Mouse (Mus musculus) right cerebral cortex, adult 2 months (tissue): ENCODE results near the gene Il22.
"Not testable (repeated sequence)": the region's sequence is repeated elsewhere in the genome, so short reads cannot be mapped to it uniquely, and the experiment has no call there.

Experiments
- DNase-seq, 2 experiments: peaks; one replicate each; pipeline ENCODE4 v3.0.0; 2021 to 2022; ENCODE audit warnings: low spot score in 2 of 2

Gene Il22

DNA sequence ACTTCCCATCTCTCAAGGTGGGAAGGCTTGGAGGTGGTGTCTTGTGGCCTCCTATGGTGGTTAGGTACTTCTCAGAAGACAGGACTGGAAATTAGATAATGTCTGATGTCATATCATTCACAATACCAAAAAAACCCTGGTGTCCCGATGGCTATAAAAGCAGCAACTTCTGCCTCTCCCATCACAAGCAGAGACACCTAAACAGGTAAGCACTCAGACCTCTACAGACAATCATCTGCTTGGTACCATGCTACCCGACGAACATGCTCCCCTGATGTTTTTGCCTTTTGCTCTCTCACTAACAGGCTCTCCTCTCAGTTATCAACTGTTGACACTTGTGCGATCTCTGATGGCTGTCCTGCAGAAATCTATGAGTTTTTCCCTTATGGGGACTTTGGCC, at the start of gene Il22:
Gene Il22 (plus strand): TSS at position 301 of the 400 bp plus-strand sequence.
- DNase-seq: no peak

- DNase-seq: no peak
These were observed 48.8 kb upstream of the Il22 start for GRCm38 (mm10) chr10:118155932-118156331.

- DNase-seq: peak; percentile 78 to 86
These were observed 43.6 kb upstream of the Il22 start for GRCm38 (mm10) chr10:118161131-118161530.

GRCm38 (mm10) chr10:118169212-118169611, 35.5 kb upstream of the Il22 start:
- no peak for DNase-seq

GRCm38 (mm10) chr10:118172416-118172815, 32.3 kb upstream of the Il22 start:
- DNase-seq: no peak

GRCm38 (mm10) chr10:118172876-118173275, 31.9 kb upstream of the Il22 start:
- no peak for DNase-seq

- not testable (repeated sequence) for DNase-seq
These were observed 29.2 kb upstream of the Il22 start for GRCm38 (mm10) chr10:118175542-118175941.

- no peak for DNase-seq
These were observed 26.0 kb upstream of the Il22 start for GRCm38 (mm10) chr10:118178735-118179151.

GRCm38 (mm10) chr10:118179265-118179664, 25.5 kb upstream of the Il22 start:
- no peak for DNase-seq

DNA sequence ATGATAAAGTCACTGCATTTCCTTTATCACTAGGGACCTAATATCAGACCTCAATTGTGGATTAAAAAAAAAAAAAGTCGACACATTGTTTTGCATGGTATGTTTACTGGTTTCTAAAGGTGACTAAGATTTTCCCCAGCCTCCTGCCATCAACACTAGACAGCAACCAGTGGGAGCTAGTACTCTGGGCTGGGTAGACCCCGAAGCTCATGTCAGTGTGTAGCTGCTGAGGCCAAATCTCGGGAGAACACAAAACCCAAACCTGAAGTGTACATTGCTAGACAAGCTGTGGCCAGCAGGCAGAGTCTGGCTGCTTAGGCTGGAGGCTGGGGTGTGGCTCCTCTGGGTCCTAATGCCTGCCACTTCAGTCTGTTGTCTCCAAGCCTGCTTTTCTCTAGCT, 9.6 kb upstream of the Il22 start:
- DNase-seq: not testable (repeated sequence)

DNA sequence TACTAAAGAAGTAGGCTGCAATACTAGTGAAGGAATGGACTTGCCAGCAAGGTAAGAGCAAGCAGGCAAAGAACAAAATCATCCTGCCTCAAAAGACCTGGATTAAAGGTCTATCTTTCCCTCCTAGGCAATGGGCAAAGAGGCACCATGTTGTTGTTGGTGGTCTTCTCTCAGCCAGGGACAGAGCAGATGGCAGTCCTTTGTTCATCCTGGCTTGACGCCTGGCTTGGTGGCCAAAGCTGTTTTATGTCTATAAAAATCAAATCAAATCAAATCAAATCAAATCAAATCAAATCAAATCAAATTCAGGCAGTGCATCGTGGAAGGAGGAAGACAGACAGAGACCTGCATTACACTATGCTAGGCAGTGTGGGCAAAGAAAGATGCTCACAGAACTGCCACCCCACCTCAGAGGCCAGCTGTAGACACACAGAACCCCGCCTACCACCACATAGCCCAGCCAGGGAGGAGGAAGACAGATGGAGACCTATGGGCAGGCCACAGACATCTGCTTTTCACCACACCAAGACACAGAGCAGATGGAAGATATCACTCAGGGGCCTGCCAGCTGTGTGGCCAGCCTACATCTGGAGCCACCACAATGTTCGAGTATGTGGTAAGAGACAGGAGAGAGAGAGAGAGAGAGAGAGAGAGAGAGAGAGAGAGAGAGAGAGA, 11.1 kb downstream of the Il22 start:
- not testable (repeated sequence) for DNase-seq

- DNase-seq: not testable (repeated sequence)
These were observed 22.9 kb downstream of the Il22 start for GRCm38 (mm10) chr10:118227629-118228028.

GRCm38 (mm10) chr10:118232607-118233006, 27.9 kb downstream of the Il22 start:
- not testable (repeated sequence) for DNase-seq

- DNase-seq: not testable (repeated sequence)
These were observed 35.9 kb downstream of the Il22 start, which contains the start of gene Gm32717 for GRCm38 (mm10) chr10:118240680-118241079. TSS of gene Gm32717 (minus strand) at chr10:118240780.

- peak; percentile 30 to 33 for DNase-seq
These were observed 44.4 kb downstream of the Il22 start for GRCm38 (mm10) chr10:118249006-118249595.

DNA sequence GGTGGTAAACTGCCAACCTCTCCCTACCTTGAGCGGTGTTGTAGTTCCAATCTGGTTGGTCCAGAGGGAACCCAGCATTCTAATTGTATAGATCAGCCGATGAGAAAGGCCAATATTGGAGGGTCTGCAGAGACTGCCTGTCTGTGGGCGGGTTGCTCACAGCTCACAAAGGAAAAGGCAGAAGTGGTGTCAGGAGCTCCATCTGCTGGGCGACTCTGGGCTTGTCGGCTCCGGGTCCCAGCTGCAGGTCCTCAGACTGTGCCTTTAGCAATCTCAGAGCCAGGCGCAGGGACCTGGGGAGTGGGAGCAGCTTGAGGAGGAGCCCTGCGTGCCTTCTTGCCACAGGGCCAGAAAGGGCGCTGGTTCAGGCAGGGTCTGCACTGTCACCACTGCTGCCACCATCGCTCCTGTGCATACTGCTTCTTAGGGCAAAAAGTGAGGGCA, 46.1 kb downstream of the Il22 start:
- peak; percentile 43 to 48 for DNase-seq

DNA sequence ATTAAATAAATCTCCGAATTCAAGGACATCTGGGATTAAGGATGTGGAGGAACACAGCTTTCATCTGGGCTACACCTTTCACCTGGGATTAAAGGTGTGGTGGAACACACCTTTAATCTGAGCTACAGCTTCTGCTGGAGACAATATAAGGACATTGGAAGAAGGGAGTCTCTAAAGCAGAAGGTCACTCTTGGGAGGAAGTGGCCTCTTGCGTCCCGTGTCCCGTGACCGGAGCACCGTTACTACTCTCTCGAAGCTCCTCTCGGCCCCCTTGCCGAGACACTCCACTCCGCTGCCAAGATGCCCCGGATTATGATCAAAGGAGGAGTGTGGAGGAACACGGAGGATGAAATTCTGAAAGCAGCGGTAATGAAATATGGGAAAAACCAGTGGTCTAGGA, 53.6 kb downstream of the Il22 start, which contains the start of gene Gm32802:
Gene Gm32802 (plus strand): TSS at position 301 of the 400 bp plus-strand sequence.
- DNase-seq: not testable (repeated sequence)
